Comparison of ENCODE assay signal across 12 mouse cellular contexts in genomic region chr6:86260322-86261050, GRCm38 (mm10).
DNase-seq lines count a peak whose midpoint lies in the region; ATAC-seq and TF ChIP-seq lines count a peak whose summit lies in the region.
"Had no signal": no experiment of that assay in that cellular context is flagged by ENCODE, and none has a peak within 500 bp of the region (broad histone marks: within the 10 kb centered on the region; RNA-seq: fewer than 3 reads in every experiment).

No protein-coding gene starts in this region.

- DNase-seq in hindbrain, postnatal 0 days (ENCODE audit: low spot score), result no peak
- DNase-seq in hindbrain, embryonic 11.5 days (ENCODE audit: low spot score), result no peak
- peak; percentile 14 to 20 for DNase-seq in CD8-positive naive resting alpha-beta T cell, adult 2 months (ENCODE audit: low read depth in 2 of 2, low spot score in 2 of 2)
- peak; percentile 3 for DNase-seq in c-Kit-negative CD71-positive TER-119-positive erythroid progenitor cells, embryonic 14.5 days (ENCODE audit: low read depth, low spot score)
- no peak for DNase-seq in cerebellum, postnatal 4 days (ENCODE audit: low spot score in 2 of 2)
- no peak for DNase-seq in cerebellum, adult 9-11 months
- DNase-seq: gastrocnemius, postnatal 14 days; midbrain, embryonic 14.5 days had no signal

- no peak overlapping the region for H3K9ac ChIP-seq in hindbrain, postnatal 0 days (replicated peaks; ENCODE audit: low read length)
- H3K9ac ChIP-seq in hindbrain, embryonic 11.5 days (ENCODE audit: low read depth, low read length), result no peak overlapping the region
- H3K9ac ChIP-seq: embryonic facial prominence, embryonic 15.5 days; hindbrain, embryonic 15.5 days had no signal

- no peaks in the 10 kb centered on the region for H3K9me3 ChIP-seq in hindbrain, postnatal 0 days (ENCODE audit: low read length)
- H3K9me3 ChIP-seq in hindbrain, embryonic 11.5 days (ENCODE audit: control insufficient read depth, low read length), result no peaks in the 10 kb centered on the region
- H3K9me3 ChIP-seq: embryonic facial prominence, embryonic 15.5 days; hindbrain, embryonic 15.5 days had no signal

- no peak for ATAC-seq in hindbrain, postnatal 0 days
- no peak for ATAC-seq in hindbrain, embryonic 11.5 days (ENCODE audit: low FRiP score)
- ATAC-seq in megakaryocyte, adult 5-6 weeks (ENCODE audit: poor library complexity, severe bottlenecking), result peak; percentile 40
- no peak for ATAC-seq in frontal cortex, adult (ENCODE audit: low TSS enrichment)

- TF ChIP-seq CTCF in hindbrain, postnatal 0 days (IDR thresholded peaks at IDR 0.05; ENCODE audit: low read depth), result peak; percentile 25; the same call in 1 of the 2 replicates

- WGBS in hindbrain, postnatal 0 days, result 71% methylated on average over 7 of the region's 7 CpGs
- 64% methylated on average over 7 of the region's 7 CpGs for WGBS in hindbrain, embryonic 11.5 days

- no peaks in the 10 kb centered on the region for H3K4me1 ChIP-seq in hindbrain, postnatal 0 days (ENCODE audit: insufficient read depth, low read length)
- no peaks in the 10 kb centered on the region for H3K4me1 ChIP-seq in hindbrain, embryonic 11.5 days (replicated peaks; ENCODE audit: control insufficient read depth, insufficient read depth, low read length)
- H3K4me1 ChIP-seq: embryonic facial prominence, embryonic 15.5 days had no signal

- no peaks in the 10 kb centered on the region for H3K27me3 ChIP-seq in hindbrain, postnatal 0 days (ENCODE audit: insufficient read depth, low read length)
- H3K27me3 ChIP-seq in hindbrain, embryonic 11.5 days (ENCODE audit: control insufficient read depth, insufficient read depth, low read length), result no peaks in the 10 kb centered on the region
- H3K27me3 ChIP-seq: embryonic facial prominence, embryonic 15.5 days; hindbrain, embryonic 15.5 days had no signal

- H3K27ac ChIP-seq in hindbrain, postnatal 0 days, result no peak overlapping the region
- no peak overlapping the region for H3K27ac ChIP-seq in hindbrain, embryonic 11.5 days (ENCODE audit: low read depth, low read length)
- H3K27ac ChIP-seq: embryonic facial prominence, embryonic 15.5 days; hindbrain, embryonic 15.5 days had no signal

- H3K36me3 ChIP-seq in hindbrain, postnatal 0 days (ENCODE audit: insufficient read depth, low read length), result no peaks in the 10 kb centered on the region
- no peaks in the 10 kb centered on the region for H3K36me3 ChIP-seq in hindbrain, embryonic 11.5 days (ENCODE audit: control insufficient read depth, insufficient read depth, low read length)
- H3K36me3 ChIP-seq: embryonic facial prominence, embryonic 15.5 days; hindbrain, embryonic 15.5 days had no signal

- H3K4me3 ChIP-seq in hindbrain, postnatal 0 days (ENCODE audit: low read length), result no peak overlapping the region
- H3K4me3 ChIP-seq in hindbrain, embryonic 11.5 days (ENCODE audit: low read depth, low read length), result no peak overlapping the region
- H3K4me3 ChIP-seq: embryonic facial prominence, embryonic 15.5 days; hindbrain, embryonic 15.5 days had no signal

- H3K4me2 ChIP-seq in hindbrain, postnatal 0 days (ENCODE audit: low read depth, low read length), result no peak overlapping the region
- no peak overlapping the region for H3K4me2 ChIP-seq in hindbrain, embryonic 11.5 days (replicated peaks; ENCODE audit: low read depth, low read length)
- H3K4me2 ChIP-seq: embryonic facial prominence, embryonic 15.5 days; hindbrain, embryonic 15.5 days had no signal

Comparison
In these comparisons a context has a peak if more than half of its experiments do, and no peak if none do; other contexts are left out.
1. DNase-seq: peak in CD8-positive naive resting alpha-beta T cell, adult 2 months (2 of 2) and c-Kit-negative CD71-positive TER-119-positive erythroid progenitor cells, embryonic 14.5 days (single experiment); none in hindbrain, postnatal 0 days (single experiment), hindbrain, embryonic 11.5 days (single experiment), cerebellum, postnatal 4 days (0 of 2) and cerebellum, adult 9-11 months (single experiment).